In genomic region chr1:86144001-86144944, GRCm38 (mm10) we compare ENCODE assay signal across 11 mouse cellular contexts. TPM values are rescaled to one million over a fixed set of nuclear protein-coding genes. Genes with fewer than 3 reads are reported as not detected.
DNase-seq lines count a peak whose midpoint lies in the region; ATAC-seq and TF ChIP-seq lines count a peak whose summit lies in the region.
"Had no signal": no experiment of that assay in that cellular context is flagged by ENCODE, and none has a peak within 500 bp of the region (broad histone marks: within the 10 kb centered on the region; RNA-seq: fewer than 3 reads in every experiment).

No protein-coding gene starts in this region.

- no peak for TF ChIP-seq EP300 in lung, postnatal 0 days (IDR thresholded peaks at IDR 0.05)

- H3K27me3 ChIP-seq in kidney, postnatal 0 days (ENCODE audit: insufficient read depth, low read length) = no peaks in the 10 kb centered on the region
- H3K27me3 ChIP-seq in lung, postnatal 0 days (replicated peaks; ENCODE audit: insufficient read depth, low read length) = no peaks in the 10 kb centered on the region
- H3K27me3 ChIP-seq: limb, embryonic 13.5 days; midbrain, embryonic 13.5 days had no signal

- H3K9ac ChIP-seq in kidney, postnatal 0 days (ENCODE audit: low read depth, low read length) = no peak overlapping the region
- no peak overlapping the region for H3K9ac ChIP-seq in lung, postnatal 0 days (replicated peaks; ENCODE audit: low read depth)
- H3K9ac ChIP-seq: limb, embryonic 13.5 days; midbrain, embryonic 13.5 days had no signal

- peak; percentile 42 for DNase-seq in kidney, postnatal 0 days (ENCODE audit: low spot score)
- no peak for DNase-seq in kidney, adult 8-10 months
- DNase-seq in A20 (ENCODE audit: low read depth, low spot score) = peak; percentile 82
- peak; percentile 73 for DNase-seq in ES-CJ7 (ENCODE audit: low read depth, low spot score)
- no peak for DNase-seq in lung, postnatal 0 days (ENCODE audit: low spot score)
- no peak for DNase-seq in thymus, adult 18-20 months
- DNase-seq in adrenal gland, adult 2 months = no peak
- DNase-seq: kidney, adult 18-20 months; thymus, adult 2 months had no signal

- H3K9me3 ChIP-seq in kidney, postnatal 0 days (replicated peaks; ENCODE audit: low read length) = no peaks in the 10 kb centered on the region
- H3K9me3 ChIP-seq in lung, postnatal 0 days (ENCODE audit: low read length) = no peaks in the 10 kb centered on the region
- H3K9me3 ChIP-seq: limb, embryonic 13.5 days; midbrain, embryonic 13.5 days had no signal

- no peak overlapping the region for H3K4me2 ChIP-seq in kidney, postnatal 0 days (ENCODE audit: low read length)
- no peak overlapping the region for H3K4me2 ChIP-seq in lung, postnatal 0 days (replicated peaks; ENCODE audit: low read depth, low read length)
- H3K4me2 ChIP-seq: limb, embryonic 13.5 days; midbrain, embryonic 13.5 days had no signal

- no peaks in the 10 kb centered on the region for H3K4me1 ChIP-seq in kidney, postnatal 0 days (replicated peaks; ENCODE audit: insufficient read depth, low read length)
- no peaks in the 10 kb centered on the region for H3K4me1 ChIP-seq in lung, postnatal 0 days (ENCODE audit: insufficient read depth, low read depth, low read length)
- H3K4me1 ChIP-seq: limb, embryonic 13.5 days; midbrain, embryonic 13.5 days had no signal

- ATAC-seq in kidney, postnatal 0 days (replicated peaks; ENCODE audit: low FRiP score, low read depth) = no peak
- no peak for ATAC-seq in lung, postnatal 0 days
- ATAC-seq: midbrain, embryonic 13.5 days had no signal

- 77% methylated on average over 21 of the region's 21 CpGs for WGBS in kidney, postnatal 0 days
- 74% methylated on average over 21 of the region's 21 CpGs for WGBS in lung, postnatal 0 days

- peak; percentile 57 for TF ChIP-seq CTCF in kidney, postnatal 0 days (IDR thresholded peaks at IDR 0.05; ENCODE audit: low read depth)
- peak; percentile 49 for TF ChIP-seq CTCF in lung, postnatal 0 days (IDR thresholded peaks at IDR 0.05)

- H3K36me3 ChIP-seq in kidney, postnatal 0 days (ENCODE audit: insufficient read depth, low read length) = peaks cover 13% of the 10 kb centered on the region; the same call in 1 of the 2 replicates
- H3K36me3 ChIP-seq in lung, postnatal 0 days (ENCODE audit: insufficient read depth, low read length) = peaks cover 1% of the 10 kb centered on the region; the same call in 1 of the 2 replicates

- H3K27ac ChIP-seq in kidney, postnatal 0 days = no peak overlapping the region
- H3K27ac ChIP-seq in lung, postnatal 0 days (ENCODE audit: low read length) = no peak overlapping the region
- H3K27ac ChIP-seq: limb, embryonic 13.5 days; midbrain, embryonic 13.5 days had no signal

- no peak overlapping the region for H3K4me3 ChIP-seq in kidney, postnatal 0 days (replicated peaks; ENCODE audit: low read depth, low read length)
- no peak overlapping the region for H3K4me3 ChIP-seq in lung, postnatal 0 days (ENCODE audit: low read depth, low read length)
- H3K4me3 ChIP-seq: limb, embryonic 13.5 days; midbrain, embryonic 13.5 days had no signal

RNA-seq across cellular contexts. Expression of gene Armc9, which starts 10.3 kb away (rescaled TPM):
- 16.5 and 20.1 TPM in 2 replicates for polyA plus RNA-seq in kidney, postnatal 0 days (2015; fragmentation: Nextera tagmentation; extraction: Ambion mirVana)
- 8.7 and 9.8 TPM in 2 replicates for polyA plus RNA-seq in lung, postnatal 0 days (2015; fragmentation: Nextera tagmentation; extraction: Ambion mirVana)
- 10 to 100 TPM in 1 of 2 experiments, 1 to 10 TPM in 1; 8.1 to 10.9 TPM for total RNA-seq in adrenal gland, adult 2 months (2021)
- 2.8 and 3.6 TPM in 2 replicates for polyA plus RNA-seq in adrenal gland, adult 2 months (2012; rRNA removed)

RNA-seq across cellular contexts. Expression of gene Gm21972, which starts 10.8 kb away (rescaled TPM):
- not detected in 2 replicates for polyA plus RNA-seq in kidney, postnatal 0 days (2015; fragmentation: Nextera tagmentation; extraction: Ambion mirVana)
- polyA plus RNA-seq in lung, postnatal 0 days (2015; fragmentation: Nextera tagmentation; extraction: Ambion mirVana) = 0.16 TPM in 1 of 2 replicates, not detected in the other
- 1 to 10 TPM; 6.9 to 9.4 TPM for total RNA-seq in adrenal gland, adult 2 months (2021)
- polyA plus RNA-seq in adrenal gland, adult 2 months (2012; rRNA removed) = 0.30 TPM in 1 of 2 replicates, not detected in the other
- polyA plus RNA-seq: thymus, adult 2 months had no signal

RNA-seq across cellular contexts. Expression of gene Htr2b, which starts 32.5 kb away (rescaled TPM):
- polyA plus RNA-seq in kidney, postnatal 0 days (2015; fragmentation: Nextera tagmentation; extraction: Ambion mirVana) = 3.0 and 3.3 TPM in 2 replicates
- 1.0 and 1.2 TPM in 2 replicates for polyA plus RNA-seq in lung, postnatal 0 days (2015; fragmentation: Nextera tagmentation; extraction: Ambion mirVana)
- total RNA-seq in adrenal gland, adult 2 months (2021) = under 1 TPM; 0.14 TPM
- 0.25 TPM in 1 of 2 replicates, not detected in the other for polyA plus RNA-seq in adrenal gland, adult 2 months (2012; rRNA removed)

Comparison
In these comparisons a context has a peak if more than half of its experiments do, and no peak if none do; other contexts are left out.
1. DNase-seq: peak in kidney, postnatal 0 days (single experiment), A20 (single experiment) and ES-CJ7 (single experiment); none in kidney, adult 8-10 months (0 of 2), lung, postnatal 0 days (single experiment), thymus, adult 18-20 months (0 of 2) and adrenal gland, adult 2 months (single experiment).